Mouse (Mus musculus) stomach, embryonic 15.5 days (tissue): Measurements from ENCODE around the gene Armh3. TPM values are rescaled to one million over a fixed set of nuclear protein-coding genes. Genes with fewer than 3 reads are reported as not detected.

Experiments
- ATAC-seq: fragments of 200-750 bp; cut with Nextera tagmentation; 2 replicates; pipeline ENCODE4 v1.8.0; 2017; ENCODE audit warnings: low read depth, moderate number of reproducible peaks, moderate TSS enrichment; ENCODE audit not compliant: insufficient read depth, low FRiP score
- H3K27ac ChIP-seq: fragments of 300-500 bp; sonication (generic); 2 replicates; pipeline ENCODE4 v1.5.1; 2015; ENCODE audit warnings: mild to moderate bottlenecking, inconsistent platforms
- H3K27me3 ChIP-seq: fragments of 300-500 bp; sonication (generic); replicated peaks from 2 replicates; pipeline ENCODE4 v1.6.1; 2015; ENCODE audit warnings: inconsistent platforms
- H3K36me3 ChIP-seq: fragments of 300-500 bp; sonication (generic); 2 replicates; pipeline ENCODE4 v1.6.1; 2015; ENCODE audit warnings: inconsistent platforms
- H3K4me1 ChIP-seq: fragments of 300-500 bp; sonication (generic); 2 replicates; pipeline ENCODE4 v1.6.1; 2015; ENCODE audit warnings: inconsistent platforms
- H3K4me2 ChIP-seq: fragments of 300-500 bp; sonication (generic); 2 replicates; pipeline ENCODE4 v1.6.1; 2015; ENCODE audit warnings: mild to moderate bottlenecking, inconsistent platforms
- H3K4me3 ChIP-seq: fragments of 300-500 bp; sonication (generic); replicated peaks from 2 replicates; pipeline ENCODE4 v1.5.1; 2015; ENCODE audit warnings: inconsistent platforms
- H3K9ac ChIP-seq: fragments of 300-500 bp; sonication (generic); 2 replicates; pipeline ENCODE4 v1.6.1; 2015; ENCODE audit warnings: inconsistent platforms
- H3K9me3 ChIP-seq: fragments of 300-500 bp; sonication (generic); 2 replicates; pipeline ENCODE4 v1.6.1; 2016; ENCODE audit warnings: inconsistent platforms
- WGBS: fragments of 180-500 bp; shearing (Covaris S2); methylation state at CpG from one replicate; pipeline ENCODE4 v1.1.7; 2015; 5-methylcytosine and 5-hydroxymethylcytosine counted together
- polyA plus RNA-seq: library from polyadenylated mRNA; unstranded; fragments of >200 nt; fragmentation: Nextera tagmentation; extraction: Ambion mirVana; gene quantifications from 2 replicates; pipeline ENCODE4 v1.2.1, GENCODE M21; 2015

The Armh3 gene
- polyA plus RNA-seq, 1 experiment from 2014 or later = 13.1 TPM

GRCm38 (mm10) chr19:45947764-45948163 lies 50.5 kb downstream of the Armh3 start:
- WGBS = 89% methylated on average over 2 of the region's 2 CpGs
- no peak overlapping the region for H3K4me2 ChIP-seq
- no peaks in the 10 kb centered on the region for H3K4me1 ChIP-seq
- H3K9ac ChIP-seq = no peak overlapping the region
- H3K36me3 ChIP-seq = no peaks in the 10 kb centered on the region; the same call in 1 of the 2 replicates
- H3K9me3 ChIP-seq = no peaks in the 10 kb centered on the region
- ATAC-seq = no peak
- H3K27me3 ChIP-seq = no peaks in the 10 kb centered on the region
- no peak overlapping the region for H3K4me3 ChIP-seq
- no peak overlapping the region for H3K27ac ChIP-seq

GRCm38 (mm10) chr19:45947286-45947685 lies 51.0 kb downstream of the Armh3 start:
- H3K9me3 ChIP-seq = no peaks in the 10 kb centered on the region
- no peak overlapping the region for H3K4me2 ChIP-seq
- H3K9ac ChIP-seq = no peak overlapping the region
- no peak for ATAC-seq
- no peak overlapping the region for H3K27ac ChIP-seq
- H3K36me3 ChIP-seq = no peaks in the 10 kb centered on the region; the same call in 1 of the 2 replicates
- H3K4me3 ChIP-seq = no peak overlapping the region
- WGBS = 93% methylated on average over 2 of the region's 2 CpGs
- H3K27me3 ChIP-seq = no peaks in the 10 kb centered on the region
- H3K4me1 ChIP-seq = no peaks in the 10 kb centered on the region

GRCm38 (mm10) chr19:45946541-45946940 lies 51.7 kb downstream of the Armh3 start:
- no peaks in the 10 kb centered on the region for H3K4me1 ChIP-seq
- H3K9me3 ChIP-seq = no peaks in the 10 kb centered on the region
- H3K27ac ChIP-seq = no peak overlapping the region
- no peak overlapping the region for H3K9ac ChIP-seq
- no peaks in the 10 kb centered on the region for H3K27me3 ChIP-seq
- H3K4me3 ChIP-seq = no peak overlapping the region
- H3K36me3 ChIP-seq = no peaks in the 10 kb centered on the region; the same call in 1 of the 2 replicates
- no peak for ATAC-seq
- no peak overlapping the region for H3K4me2 ChIP-seq
- WGBS = 87% methylated on average over 9 of the region's 9 CpGs

- H3K9me3 ChIP-seq = no peaks in the 10 kb centered on the region
- H3K36me3 ChIP-seq = no peaks in the 10 kb centered on the region; the same call in 1 of the 2 replicates
- no peaks in the 10 kb centered on the region for H3K27me3 ChIP-seq
- no peak overlapping the region for H3K4me2 ChIP-seq
- H3K27ac ChIP-seq = no peak overlapping the region
- H3K4me3 ChIP-seq = no peak overlapping the region
- no peak overlapping the region for H3K9ac ChIP-seq
- no peak for ATAC-seq
- 91% methylated on average over 2 of the region's 2 CpGs for WGBS
- no peaks in the 10 kb centered on the region for H3K4me1 ChIP-seq
These were observed 52.3 kb downstream of the Armh3 start for GRCm38 (mm10) chr19:45945986-45946385.

GRCm38 (mm10) chr19:45943758-45944157 lies 54.5 kb downstream of the Armh3 start:
- ATAC-seq = no peak
- H3K4me1 ChIP-seq = no peaks in the 10 kb centered on the region
- no peaks in the 10 kb centered on the region; the same call in 1 of the 2 replicates for H3K36me3 ChIP-seq
- no peaks in the 10 kb centered on the region for H3K27me3 ChIP-seq
- H3K9me3 ChIP-seq = no peaks in the 10 kb centered on the region
- no peak overlapping the region for H3K4me3 ChIP-seq
- H3K27ac ChIP-seq = no peak overlapping the region
- H3K9ac ChIP-seq = no peak overlapping the region
- no peak overlapping the region for H3K4me2 ChIP-seq
- 75% methylated on average over 4 of the region's 4 CpGs for WGBS

- ATAC-seq = no peak
- H3K9me3 ChIP-seq = no peaks in the 10 kb centered on the region
These were observed 60.2 kb downstream of the Armh3 start for GRCm38 (mm10) chr19:45938064-45938463.

GRCm38 (mm10) chr19:45937530-45937929 lies 60.8 kb downstream of the Armh3 start:
- Histone ChIP-seq H3K4me2 (no peak overlapping the region), H3K27me3 (no peaks in the 10 kb centered on the region), H3K4me1 (no peaks in the 10 kb centered on the region), H3K9me3 (no peaks in the 10 kb centered on the region), H3K9ac (no peak overlapping the region), H3K36me3 (no peaks in the 10 kb centered on the region), H3K4me3 (no peak overlapping the region), H3K27ac (no peak overlapping the region)
- no peak for ATAC-seq
- WGBS = 50% methylated on average over 9 of the region's 9 CpGs

More at GRCm38 (mm10) chr19:45938064-45938463, 60.2 kb downstream of the Armh3 start:
- Histone ChIP-seq H3K4me3 (no peak overlapping the region), H3K4me2 (no peak overlapping the region), H3K4me1 (no peaks in the 10 kb centered on the region), H3K9ac (no peak overlapping the region), H3K36me3 (no peaks in the 10 kb centered on the region), H3K27ac (no peak overlapping the region), H3K27me3 (no peaks in the 10 kb centered on the region)
- 43% methylated on average over 3 of the region's 3 CpGs for WGBS

- 79% methylated on average over 5 of the region's 5 CpGs for WGBS
- H3K27ac ChIP-seq = no peak overlapping the region
- H3K36me3 ChIP-seq = peaks cover 15% of the 10 kb centered on the region
- H3K9ac ChIP-seq = no peak overlapping the region
- H3K4me3 ChIP-seq = no peak overlapping the region
- H3K4me2 ChIP-seq = no peak overlapping the region
- H3K4me1 ChIP-seq = no peaks in the 10 kb centered on the region
- no peaks in the 10 kb centered on the region for H3K27me3 ChIP-seq
- H3K9me3 ChIP-seq = no peaks in the 10 kb centered on the region
- ATAC-seq = no peak
These were observed 71.1 kb downstream of the Armh3 start for GRCm38 (mm10) chr19:45927236-45927635.

GRCm38 (mm10) chr19:45926342-45926741 lies 71.9 kb downstream of the Armh3 start:
- Histone ChIP-seq H3K9me3 (no peaks in the 10 kb centered on the region), H3K4me3 (no peak overlapping the region), H3K4me1 (no peaks in the 10 kb centered on the region), H3K27ac (no peak overlapping the region), H3K9ac (no peak overlapping the region), H3K4me2 (no peak overlapping the region), H3K27me3 (no peaks in the 10 kb centered on the region), H3K36me3 (peaks cover 13% of the 10 kb centered on the region)
- 84% methylated on average over 8 of the region's 8 CpGs for WGBS
- no peak for ATAC-seq

GRCm38 (mm10) chr19:45920299-45921090 lies 77.8 kb downstream of the Armh3 start:
- H3K4me3 ChIP-seq = no peak overlapping the region
- no peak overlapping the region for H3K27ac ChIP-seq
- no peaks in the 10 kb centered on the region for H3K9me3 ChIP-seq
- H3K4me1 ChIP-seq = no peaks in the 10 kb centered on the region
- H3K27me3 ChIP-seq = no peaks in the 10 kb centered on the region
- no peaks in the 10 kb centered on the region for H3K36me3 ChIP-seq
- no peak overlapping the region for H3K9ac ChIP-seq
- no peak overlapping the region for H3K4me2 ChIP-seq
- ATAC-seq = no peak
- 66% methylated on average over 9 of the region's 9 CpGs for WGBS

- Histone ChIP-seq H3K4me3 (no peak overlapping the region), H3K4me2 (no peak overlapping the region), H3K9me3 (no peaks in the 10 kb centered on the region), H3K27me3 (no peaks in the 10 kb centered on the region), H3K36me3 (no peaks in the 10 kb centered on the region), H3K9ac (no peak overlapping the region), H3K27ac (no peak overlapping the region), H3K4me1 (no peaks in the 10 kb centered on the region)
- WGBS = 92% methylated on average over 6 of the region's 6 CpGs
- ATAC-seq = no peak
These were observed 79.9 kb downstream of the Armh3 start for GRCm38 (mm10) chr19:45918406-45918805.

- Histone ChIP-seq H3K36me3 (no peaks in the 10 kb centered on the region), H3K9ac (no peak overlapping the region), H3K4me3 (no peak overlapping the region), H3K4me2 (no peak overlapping the region), H3K27me3 (no peaks in the 10 kb centered on the region), H3K27ac (no peak overlapping the region), H3K9me3 (no peaks in the 10 kb centered on the region), H3K4me1 (no peaks in the 10 kb centered on the region)
- WGBS = 72% methylated on average over 3 of the region's 3 CpGs
- no peak for ATAC-seq
These were observed 80.4 kb downstream of the Armh3 start for GRCm38 (mm10) chr19:45917856-45918255.
